Mouse (Mus musculus) limb, embryonic 12.5 days (tissue): ENCODE results near the gene Magi2. TPM values are rescaled to one million over a fixed set of nuclear protein-coding genes. Genes with fewer than 3 reads are reported as not detected.

Source experiments
- ATAC-seq: fragments of 200-750 bp; cut with Nextera tagmentation; 2 replicates; pipeline ENCODE4 v1.8.0; 2017; ENCODE audit warnings: low read depth, moderate TSS enrichment; ENCODE audit not compliant: insufficient number of reproducible peaks, insufficient read depth, low FRiP score, low TSS enrichment
- H3K27ac ChIP-seq: fragments of 300-500 bp; sonication (generic); 2 replicates; pipeline ENCODE4 v1.5.1; 2016; ENCODE audit warnings: mild to moderate bottlenecking, moderate library complexity
- H3K27me3 ChIP-seq: fragments of 300-500 bp; sonication (generic); 2 replicates; pipeline ENCODE4 v1.6.1; 2016; ENCODE audit warnings: mild to moderate bottlenecking, moderate library complexity
- H3K36me3 ChIP-seq: fragments of 300-500 bp; sonication (generic); 2 replicates; pipeline ENCODE4 v1.6.1; 2016; ENCODE audit warnings: mild to moderate bottlenecking, moderate library complexity
- H3K4me1 ChIP-seq: fragments of 300-500 bp; sonication (generic); replicated peaks from 2 replicates; pipeline ENCODE4 v1.6.1; 2016
- H3K4me2 ChIP-seq: fragments of 300-500 bp; sonication (generic); 2 replicates; pipeline ENCODE4 v1.6.1; 2016; ENCODE audit warnings: mild to moderate bottlenecking, moderate library complexity
- H3K4me3 ChIP-seq: fragments of 300-500 bp; sonication (generic); replicated peaks from 2 replicates; pipeline ENCODE4 v1.5.1; 2016; ENCODE audit warnings: mild to moderate bottlenecking
- H3K9ac ChIP-seq: fragments of 300-500 bp; sonication (generic); replicated peaks from 2 replicates; pipeline ENCODE4 v1.6.1; 2016; ENCODE audit warnings: mild to moderate bottlenecking, moderate library complexity
- H3K9me3 ChIP-seq: fragments of 300-500 bp; sonication (generic); 2 replicates; pipeline ENCODE4 v1.6.1; 2016; ENCODE audit warnings: mild to moderate bottlenecking, moderate library complexity
- WGBS: fragments of 180-500 bp; shearing (Covaris S2); methylation state at CpG from one replicate; pipeline ENCODE4 v1.1.7; 2016; 5-methylcytosine and 5-hydroxymethylcytosine counted together
- polyA plus RNA-seq: library from polyadenylated mRNA; unstranded; fragments of >200 nt; fragmentation: Nextera tagmentation; extraction: Ambion mirVana; gene quantifications from 2 replicates; pipeline ENCODE4 v1.2.1, GENCODE M21; 2016

Gene Magi2
- polyA plus RNA-seq, 1 experiment from 2014 or later: 7.0 TPM

GRCm38 (mm10) chr5:19933190-19933589, 706.4 kb downstream of the Magi2 start:
- WGBS: 42% methylated on average over 2 of the region's 2 CpGs
- H3K36me3 ChIP-seq: no peaks in the 10 kb centered on the region
- H3K9ac ChIP-seq: no peak overlapping the region
- no peaks in the 10 kb centered on the region for H3K9me3 ChIP-seq
- no peak for ATAC-seq
- H3K4me1 ChIP-seq: no peaks in the 10 kb centered on the region
- no peak overlapping the region for H3K4me2 ChIP-seq
- H3K27me3 ChIP-seq: no peaks in the 10 kb centered on the region
- H3K4me3 ChIP-seq: no peak overlapping the region
- no peak overlapping the region for H3K27ac ChIP-seq

- ATAC-seq: no peak
- no peak overlapping the region for H3K4me3 ChIP-seq
- no peaks in the 10 kb centered on the region for H3K9me3 ChIP-seq
- H3K27ac ChIP-seq: no peak overlapping the region
- H3K4me1 ChIP-seq: no peaks in the 10 kb centered on the region
- WGBS: 76% methylated on average over 2 of the region's 2 CpGs
- H3K9ac ChIP-seq: no peak overlapping the region
- no peak overlapping the region for H3K4me2 ChIP-seq
- H3K36me3 ChIP-seq: no peaks in the 10 kb centered on the region
- H3K27me3 ChIP-seq: no peaks in the 10 kb centered on the region
Observed at GRCm38 (mm10) chr5:19951102-19951501, 724.3 kb downstream of the Magi2 start.

GRCm38 (mm10) chr5:19964113-19964512, 737.3 kb downstream of the Magi2 start:
- Histone ChIP-seq H3K27ac (no peak overlapping the region), H3K9me3 (no peaks in the 10 kb centered on the region), H3K4me2 (no peak overlapping the region), H3K4me1 (no peaks in the 10 kb centered on the region), H3K27me3 (no peaks in the 10 kb centered on the region), H3K4me3 (no peak overlapping the region), H3K9ac (no peak overlapping the region), H3K36me3 (no peaks in the 10 kb centered on the region)
- no peak for ATAC-seq
- WGBS: 77% methylated on average over 1 of the region's 1 CpGs

- Histone ChIP-seq H3K9me3 (no peaks in the 10 kb centered on the region), H3K36me3 (no peaks in the 10 kb centered on the region), H3K9ac (no peak overlapping the region), H3K27ac (no peak overlapping the region), H3K4me1 (no peaks in the 10 kb centered on the region), H3K27me3 (no peaks in the 10 kb centered on the region), H3K4me2 (no peak overlapping the region), H3K4me3 (no peak overlapping the region)
- WGBS: 89% methylated on average over 2 of the region's 2 CpGs
- ATAC-seq: no peak
Observed at GRCm38 (mm10) chr5:19972736-19973135, 745.9 kb downstream of the Magi2 start.

- Histone ChIP-seq H3K27ac (no peak overlapping the region), H3K36me3 (no peaks in the 10 kb centered on the region), H3K4me2 (no peak overlapping the region), H3K27me3 (no peaks in the 10 kb centered on the region), H3K4me3 (no peak overlapping the region), H3K4me1 (no peaks in the 10 kb centered on the region), H3K9ac (no peak overlapping the region), H3K9me3 (no peaks in the 10 kb centered on the region)
- ATAC-seq: no peak
- 84% methylated on average over 3 of the region's 3 CpGs for WGBS
Observed at GRCm38 (mm10) chr5:19973852-19974251, 747.0 kb downstream of the Magi2 start.

GRCm38 (mm10) chr5:19981518-19981917, 754.7 kb downstream of the Magi2 start:
- H3K36me3 ChIP-seq: no peaks in the 10 kb centered on the region
- no peak overlapping the region for H3K4me3 ChIP-seq
- H3K27me3 ChIP-seq: no peaks in the 10 kb centered on the region
- 77% methylated on average over 6 of the region's 6 CpGs for WGBS
- no peak overlapping the region for H3K9ac ChIP-seq
- H3K27ac ChIP-seq: no peak overlapping the region
- H3K4me1 ChIP-seq: no peaks in the 10 kb centered on the region
- H3K4me2 ChIP-seq: no peak overlapping the region
- no peaks in the 10 kb centered on the region for H3K9me3 ChIP-seq
- no peak for ATAC-seq

GRCm38 (mm10) chr5:19982031-19982430, 755.2 kb downstream of the Magi2 start:
- Histone ChIP-seq H3K4me3 (no peak overlapping the region), H3K4me1 (no peaks in the 10 kb centered on the region), H3K4me2 (no peak overlapping the region), H3K9ac (no peak overlapping the region), H3K36me3 (no peaks in the 10 kb centered on the region), H3K9me3 (no peaks in the 10 kb centered on the region), H3K27me3 (no peaks in the 10 kb centered on the region), H3K27ac (no peak overlapping the region)
- 41% methylated on average over 3 of the region's 3 CpGs for WGBS
- no peak for ATAC-seq

GRCm38 (mm10) chr5:19999486-19999885, 772.6 kb downstream of the Magi2 start:
- Histone ChIP-seq H3K9me3 (no peaks in the 10 kb centered on the region), H3K4me2 (no peak overlapping the region), H3K9ac (no peak overlapping the region), H3K4me1 (no peaks in the 10 kb centered on the region), H3K36me3 (no peaks in the 10 kb centered on the region), H3K27me3 (no peaks in the 10 kb centered on the region), H3K27ac (no peak overlapping the region), H3K4me3 (no peak overlapping the region)
- WGBS: 80% methylated on average over 6 of the region's 6 CpGs
- ATAC-seq: no peak

GRCm38 (mm10) chr5:19999912-20000311, 773.1 kb downstream of the Magi2 start:
- ATAC-seq: no peak

GRCm38 (mm10) chr5:20006616-20007015, 779.8 kb downstream of the Magi2 start:
- WGBS: 81% methylated on average over 2 of the region's 2 CpGs
- Histone ChIP-seq H3K4me1 (no peaks in the 10 kb centered on the region), H3K36me3 (no peaks in the 10 kb centered on the region), H3K9ac (no peak overlapping the region), H3K4me3 (no peak overlapping the region), H3K9me3 (no peaks in the 10 kb centered on the region), H3K27me3 (no peaks in the 10 kb centered on the region), H3K27ac (no peak overlapping the region), H3K4me2 (no peak overlapping the region)
- no peak for ATAC-seq

More at GRCm38 (mm10) chr5:19999912-20000311, 773.1 kb downstream of the Magi2 start:
- Histone ChIP-seq H3K9ac (no peak overlapping the region), H3K4me2 (no peak overlapping the region), H3K27ac (no peak overlapping the region), H3K27me3 (no peaks in the 10 kb centered on the region), H3K4me3 (no peak overlapping the region), H3K36me3 (no peaks in the 10 kb centered on the region), H3K4me1 (no peaks in the 10 kb centered on the region), H3K9me3 (no peaks in the 10 kb centered on the region)
- 55% methylated on average over 1 of the region's 1 CpGs for WGBS

GRCm38 (mm10) chr5:20007246-20007645, 780.4 kb downstream of the Magi2 start:
- no peaks in the 10 kb centered on the region for H3K4me1 ChIP-seq
- H3K9me3 ChIP-seq: no peaks in the 10 kb centered on the region
- H3K9ac ChIP-seq: no peak overlapping the region
- no peak for ATAC-seq
- no peak overlapping the region for H3K4me3 ChIP-seq
- H3K4me2 ChIP-seq: no peak overlapping the region
- no peaks in the 10 kb centered on the region for H3K36me3 ChIP-seq
- WGBS: 92% methylated on average over 8 of the region's 8 CpGs
- H3K27me3 ChIP-seq: no peaks in the 10 kb centered on the region
- H3K27ac ChIP-seq: no peak overlapping the region

- no peak for ATAC-seq
Observed at GRCm38 (mm10) chr5:20010210-20010609, 783.4 kb downstream of the Magi2 start.

More at GRCm38 (mm10) chr5:20010210-20010609, 783.4 kb downstream of the Magi2 start:
- 76% methylated on average over 7 of the region's 7 CpGs for WGBS
- Histone ChIP-seq H3K27ac (no peak overlapping the region), H3K36me3 (no peaks in the 10 kb centered on the region), H3K4me1 (no peaks in the 10 kb centered on the region), H3K4me3 (no peak overlapping the region), H3K9me3 (no peaks in the 10 kb centered on the region), H3K27me3 (no peaks in the 10 kb centered on the region), H3K4me2 (no peak overlapping the region), H3K9ac (no peak overlapping the region)
